Mouse (Mus musculus) adrenal gland, postnatal 25 days (tissue): ENCODE results near the gene Parvg. TPM values are rescaled to one million over a fixed set of nuclear protein-coding genes. Genes with fewer than 3 reads are reported as not detected.
"Not testable (repeated sequence)": the region's sequence is repeated elsewhere in the genome, so short reads cannot be mapped to it uniquely, and the experiment has no call there.

ENCODE experiments used
- DNase-seq: peaks from one replicate; pipeline ENCODE4 v3.0.0; 2021; ENCODE audit warnings: mixed read lengths
- long read RNA-seq: library from polyadenylated mRNA; stranded (forward); transcript quantifications from one replicate; pipeline ENCODE4 v2.0.0, GENCODE M21; 2021
- total RNA-seq: library from RNA; stranded (reverse); gene quantifications from 2 replicates; pipeline ENCODE4 v1.2.3, GENCODE M21; 2021

The Parvg gene
- 1.9 and 3.6 TPM in 2 replicates for total RNA-seq
- long read RNA-seq, partial matches to known transcripts: 1 of 2 reads
- long read RNA-seq, other reads (novel, unspliced or antisense): 0 of 2 reads

DNA sequence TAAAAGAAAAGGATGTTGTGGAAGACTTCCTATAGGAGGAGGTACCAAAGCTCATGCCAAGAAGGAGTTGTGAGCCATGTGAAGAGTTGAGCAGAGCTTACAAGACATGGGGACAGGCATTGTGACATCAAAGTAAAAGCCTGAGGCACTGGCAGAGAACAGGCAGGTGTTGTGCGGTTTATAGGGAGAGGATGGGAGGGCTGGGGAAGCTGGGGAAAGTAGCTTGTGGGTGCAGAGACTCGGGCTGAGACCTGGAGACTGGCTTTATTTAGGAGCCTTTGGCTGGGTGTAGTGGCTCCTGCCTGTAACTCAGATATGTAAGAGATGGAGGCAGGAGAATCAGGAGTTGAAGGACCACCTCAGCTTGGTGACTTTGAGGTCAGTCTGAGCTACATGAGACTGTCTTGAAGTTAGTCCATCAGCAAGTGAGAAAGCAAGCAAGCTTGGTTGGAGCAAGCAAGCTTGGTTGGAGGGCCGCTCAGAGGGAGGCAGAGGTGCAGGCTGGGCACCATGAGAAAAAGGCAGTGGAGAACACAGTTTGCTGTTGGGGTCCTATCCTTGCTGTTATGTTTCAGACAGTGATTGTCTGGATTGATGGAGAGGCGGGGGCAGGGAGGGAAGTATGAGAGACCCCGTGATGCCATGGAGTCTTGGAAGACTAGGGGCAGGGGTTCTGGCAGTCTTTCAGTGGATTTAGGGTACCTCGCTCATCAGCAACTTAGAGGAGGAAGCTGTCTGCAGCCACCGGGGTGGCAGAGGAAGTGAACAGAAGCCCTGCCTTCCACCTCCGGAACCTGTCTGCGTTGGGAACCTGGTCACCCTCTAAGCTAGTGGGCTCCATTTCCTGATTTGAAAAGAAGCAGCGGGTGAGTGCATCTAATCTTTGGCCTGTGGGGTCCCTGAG is at the start of gene Parvg:
Gene Parvg (plus strand): TSS at position 61 of the 904 bp plus-strand sequence.
- DNase-seq: no peak

DNA sequence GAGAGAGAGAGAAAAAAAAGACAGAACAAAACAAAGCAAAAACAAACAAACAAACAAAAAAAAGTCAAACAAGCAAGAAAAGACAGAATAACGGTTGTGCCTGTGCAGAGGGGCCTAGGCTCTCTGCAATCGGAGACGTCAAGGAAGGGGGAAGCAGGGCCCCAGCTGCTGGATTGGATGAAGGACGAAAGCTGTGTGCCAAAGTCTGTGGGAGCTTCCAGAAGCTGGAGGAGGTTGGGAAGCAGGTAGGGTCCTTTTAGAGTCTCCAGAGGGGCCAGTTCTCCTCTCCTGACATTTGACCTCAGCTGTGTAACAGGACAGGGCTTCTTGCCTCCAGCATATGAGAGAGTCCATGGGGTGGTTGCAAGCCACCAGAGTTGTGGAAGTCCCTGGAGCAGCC is 47.8 kb upstream of the Parvg start:
- no peak for DNase-seq

DNA sequence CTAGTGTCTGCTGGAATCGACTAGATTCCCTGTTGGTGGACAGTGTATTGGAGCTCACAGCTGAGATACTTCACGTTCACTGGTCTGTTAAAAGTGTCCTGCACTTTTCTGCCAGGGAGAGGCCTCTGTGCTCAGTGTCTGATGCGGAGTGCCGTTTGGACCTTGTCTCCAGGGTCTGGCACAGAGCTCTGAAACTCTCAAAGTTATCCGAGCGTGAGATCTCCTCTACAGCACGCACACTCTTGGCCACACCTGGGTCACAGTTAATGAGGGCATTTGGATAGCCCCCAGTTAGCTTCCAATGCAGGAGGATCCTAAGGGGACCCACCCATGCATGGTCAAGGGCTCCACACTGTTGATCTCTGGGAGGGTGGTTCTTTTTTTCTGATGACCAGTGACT is 45.7 kb upstream of the Parvg start:
- no peak for DNase-seq

DNA sequence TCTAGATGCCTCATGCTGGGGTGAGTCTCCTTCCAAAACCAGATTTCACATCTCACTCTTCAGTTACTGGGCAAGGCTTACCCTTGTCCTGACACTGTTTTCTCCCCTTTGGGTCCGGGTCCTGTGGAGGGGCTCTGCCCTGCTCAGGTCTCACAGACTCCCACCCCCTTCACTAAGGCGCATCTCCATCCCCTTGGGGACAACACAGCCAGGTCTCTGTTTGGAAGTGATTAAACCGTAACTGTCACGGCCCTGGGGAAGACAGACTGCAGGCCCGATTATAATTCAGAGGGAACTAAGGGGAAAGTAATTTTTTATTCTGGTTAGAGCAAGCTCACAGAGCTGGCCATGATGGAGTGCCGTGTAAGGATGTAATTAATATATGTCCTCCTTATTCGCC is 45.2 kb upstream of the Parvg start:
- DNase-seq: no peak

DNA sequence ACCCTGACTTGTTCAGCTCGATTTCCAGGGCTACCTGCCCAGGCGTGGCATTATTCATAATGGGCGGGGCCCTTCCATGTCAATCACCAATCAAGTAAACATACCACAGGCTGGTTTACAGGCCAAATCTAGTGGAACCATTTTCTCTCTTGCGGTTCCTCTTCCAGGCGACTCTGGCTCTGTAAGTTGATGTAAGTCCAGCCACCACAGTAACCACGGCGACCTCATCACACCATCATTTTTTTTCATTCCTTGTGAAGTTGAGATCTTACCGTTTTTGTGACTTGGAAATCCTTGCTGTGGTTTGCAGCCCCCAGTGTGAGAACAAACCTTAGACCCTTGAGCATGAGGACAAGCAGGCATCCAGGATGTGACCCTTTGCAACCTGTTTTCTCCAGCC is 43.5 kb upstream of the Parvg start:
- no peak for DNase-seq

DNA sequence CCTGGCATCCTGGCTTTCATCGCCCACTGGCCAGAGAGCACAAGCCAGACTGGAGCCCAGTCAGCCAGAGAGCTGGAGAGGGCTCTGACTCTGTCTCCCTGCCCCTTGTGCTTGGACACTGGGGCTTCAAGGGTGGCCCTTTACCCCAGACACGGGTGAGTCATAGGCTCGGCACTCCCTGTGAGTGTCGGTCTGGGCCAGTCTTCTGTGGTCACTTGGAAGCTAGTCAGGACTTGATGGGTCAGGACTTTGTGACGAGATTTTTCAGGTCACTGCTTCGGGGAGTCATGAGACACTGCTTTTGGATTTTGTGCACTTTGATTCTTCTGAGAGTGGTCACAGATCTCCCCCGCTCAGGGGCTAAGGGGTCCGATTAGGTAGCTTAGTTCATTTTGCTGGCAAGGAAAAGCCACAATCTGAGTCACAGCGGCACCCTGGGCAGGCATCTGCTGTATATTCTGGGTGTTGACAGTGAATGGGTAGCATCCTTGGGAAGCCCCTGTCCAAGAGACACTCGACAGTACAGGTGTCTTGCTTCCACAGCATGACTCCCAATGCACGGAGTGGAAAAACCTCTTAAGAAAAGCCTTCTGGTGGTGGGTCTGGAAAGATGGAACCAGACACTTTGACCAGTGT is 43.0 kb upstream of the Parvg start:
- DNase-seq: peak; percentile 48

DNA sequence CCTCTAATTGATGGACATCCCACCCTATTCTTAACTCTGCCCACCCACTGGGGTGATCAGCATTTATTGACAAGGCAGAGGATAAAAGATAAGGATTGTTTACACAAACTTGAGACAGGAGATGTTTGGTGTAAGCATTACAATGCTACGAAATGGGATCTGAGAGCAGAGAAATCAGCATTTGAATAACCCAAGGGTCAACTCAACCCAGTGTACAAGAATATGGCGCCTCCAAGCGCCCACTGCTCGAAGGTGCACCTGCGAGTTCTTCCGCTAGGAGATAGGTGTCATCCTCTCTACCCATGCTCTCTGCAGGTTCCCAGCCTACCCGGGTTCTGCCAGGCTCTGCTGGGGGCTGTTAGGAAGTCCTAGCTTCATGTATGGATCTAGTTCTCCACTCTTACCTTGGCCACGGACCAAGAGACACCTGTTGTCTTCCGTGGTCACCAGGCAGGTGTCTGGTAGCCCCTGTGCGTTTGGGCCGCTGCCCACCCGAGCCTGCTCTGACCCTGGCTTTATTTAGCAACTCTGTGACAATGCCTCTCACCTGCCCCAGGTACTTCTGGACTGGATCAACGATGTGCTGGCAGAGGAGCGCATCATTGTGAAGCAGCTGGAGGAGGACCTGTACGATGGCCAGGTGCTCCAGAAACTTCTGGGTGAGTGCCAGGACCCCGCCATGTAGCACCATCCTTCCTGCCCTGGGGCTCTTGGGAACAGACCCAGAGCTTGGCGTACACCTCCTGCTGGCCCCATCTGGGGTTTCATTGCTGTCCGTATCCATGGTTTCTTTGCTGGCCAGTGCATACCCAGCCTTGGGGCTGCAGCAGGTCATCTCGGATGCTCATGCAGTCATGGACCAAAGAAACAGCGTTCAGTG is 41.4 kb upstream of the Parvg start:
- DNase-seq: no peak

DNA sequence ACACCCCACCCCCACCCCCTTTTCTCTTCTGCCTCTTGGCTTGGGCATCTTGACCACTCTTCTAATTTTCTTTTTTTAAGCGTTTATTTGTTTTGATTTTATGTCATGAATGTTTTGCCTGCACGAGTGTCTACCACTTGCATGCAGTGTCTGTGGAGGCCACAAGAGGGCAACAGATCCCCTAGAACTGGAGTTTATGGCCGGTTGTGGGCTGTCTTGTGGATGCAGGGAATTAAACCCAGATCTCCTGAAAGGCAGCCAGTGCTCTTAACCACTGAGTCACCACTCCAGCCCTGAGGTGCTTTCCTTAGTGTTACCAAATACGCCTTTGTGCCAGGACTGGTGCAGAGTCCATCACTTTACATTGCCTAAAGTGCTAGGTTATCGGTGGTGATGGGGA is 39.8 kb upstream of the Parvg start:
- peak; percentile 58 for DNase-seq

DNA sequence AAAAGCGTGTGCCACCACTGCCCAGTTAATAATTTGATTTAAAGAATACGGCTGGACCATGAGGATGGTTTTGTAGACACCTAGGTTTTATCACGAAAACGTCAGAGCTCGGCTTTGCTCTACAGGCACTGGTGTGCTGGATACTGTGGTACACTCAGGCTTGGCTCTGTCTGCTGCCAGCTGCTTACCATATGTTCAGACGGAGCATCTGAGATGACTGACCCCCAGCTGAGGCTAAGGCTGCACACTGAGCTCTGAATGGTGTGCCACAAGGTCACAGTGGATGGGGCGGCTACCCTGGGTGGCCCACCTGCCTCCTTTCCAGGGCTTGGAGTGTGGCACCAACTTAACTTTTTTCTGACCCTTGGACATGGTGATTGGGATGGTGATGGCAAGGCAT is 38.4 kb upstream of the Parvg start:
- no peak for DNase-seq

DNA sequence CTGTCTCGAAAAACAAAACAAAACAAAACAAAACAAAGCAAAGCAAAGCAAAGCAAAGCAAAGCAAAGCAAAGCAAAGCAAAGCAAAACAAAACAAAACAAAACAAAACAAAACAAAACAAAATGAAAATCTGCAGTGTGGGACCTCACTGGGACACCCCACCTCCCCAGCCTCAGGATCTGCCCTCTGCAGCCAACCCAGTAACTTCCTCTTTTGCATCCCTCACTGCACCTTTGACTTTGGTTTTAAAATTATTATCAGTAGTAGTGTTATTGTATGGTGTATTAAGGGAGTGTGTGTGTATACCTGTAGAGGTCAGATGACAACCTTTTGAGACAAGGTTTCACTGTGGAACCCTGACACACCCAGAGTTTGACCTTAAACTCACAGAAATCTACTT is 34.9 kb upstream of the Parvg start:
- DNase-seq: not testable (repeated sequence)

DNA sequence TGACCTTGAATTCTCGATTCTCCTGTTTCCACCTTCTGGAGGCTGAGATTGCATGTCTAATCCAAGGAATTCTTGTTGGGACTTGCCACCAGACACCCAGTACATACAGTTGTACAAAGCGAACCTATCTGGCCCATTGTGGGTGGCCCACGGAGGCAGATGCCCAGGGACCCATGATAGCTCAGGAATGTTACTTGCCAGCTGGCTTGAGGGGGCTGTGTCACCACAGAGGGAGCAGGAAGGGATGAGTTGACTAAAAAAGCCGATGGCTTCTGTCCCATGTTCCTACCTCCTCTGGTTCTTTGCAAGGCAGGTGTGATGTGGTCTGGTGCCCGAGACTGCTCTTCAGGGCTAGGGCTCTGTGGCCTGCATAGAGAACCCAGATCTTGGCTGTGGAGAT is 32.7 kb upstream of the Parvg start:
- no peak for DNase-seq

DNA sequence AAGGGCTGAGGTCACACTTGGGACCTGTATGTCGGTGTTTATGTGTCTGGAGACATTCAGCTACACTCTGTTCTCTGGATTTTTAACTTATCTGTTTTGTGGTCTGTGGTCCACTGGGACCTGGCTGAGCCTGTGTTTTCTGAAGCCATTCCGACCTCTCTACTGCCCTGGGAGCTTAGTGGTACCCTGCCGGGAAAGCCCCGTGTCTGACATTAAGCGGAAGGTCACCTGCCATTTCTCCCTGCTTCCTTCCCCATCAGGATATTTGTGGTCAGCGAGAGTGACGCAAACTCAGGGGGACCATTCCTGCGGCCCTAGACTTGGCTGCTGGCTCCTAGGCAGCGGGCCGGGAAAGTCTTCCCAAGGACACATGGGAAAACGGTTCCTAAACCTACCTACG is 30.2 kb upstream of the Parvg start:
- DNase-seq: no peak

DNA sequence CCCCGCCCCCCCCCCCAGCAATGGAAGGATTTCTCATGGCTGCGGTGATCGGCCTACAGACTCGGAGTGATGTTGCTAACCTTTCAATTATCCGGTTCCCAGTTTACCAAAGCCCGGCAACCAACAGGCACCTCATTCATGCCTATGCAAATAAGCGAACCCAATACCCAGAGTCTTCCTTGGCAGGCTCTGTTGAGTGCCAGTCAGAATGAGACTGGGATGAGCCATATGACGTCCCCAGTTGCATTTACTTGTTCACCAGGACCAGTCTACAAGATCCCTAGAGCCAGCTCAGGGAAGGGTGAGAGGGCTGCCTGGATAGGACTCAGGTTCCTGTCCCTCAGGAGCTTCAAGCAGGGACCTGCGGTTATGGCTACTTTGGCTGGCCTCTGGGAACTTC is 29.4 kb upstream of the Parvg start:
- DNase-seq: no peak

DNA sequence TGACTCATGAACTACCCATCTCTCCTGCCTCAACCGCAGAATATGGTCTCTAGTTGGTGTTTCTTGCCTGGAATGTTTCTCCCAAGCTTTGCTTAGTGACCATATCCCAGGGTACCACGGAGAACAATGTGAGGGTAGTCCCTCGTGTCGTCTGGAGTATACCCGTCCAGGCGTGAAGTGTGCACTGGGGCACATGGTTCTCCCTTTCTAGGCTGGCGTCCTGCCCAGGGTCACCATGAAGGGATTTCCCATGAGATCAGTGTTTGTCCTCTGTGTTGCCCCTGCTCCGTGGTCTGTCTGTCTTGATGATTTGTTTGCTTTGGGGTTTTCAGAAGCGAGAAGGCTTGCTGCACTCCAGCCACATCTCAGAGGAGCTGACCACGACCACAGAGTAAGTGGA is 28.6 kb upstream of the Parvg start:
- peak; percentile 38 for DNase-seq

DNA sequence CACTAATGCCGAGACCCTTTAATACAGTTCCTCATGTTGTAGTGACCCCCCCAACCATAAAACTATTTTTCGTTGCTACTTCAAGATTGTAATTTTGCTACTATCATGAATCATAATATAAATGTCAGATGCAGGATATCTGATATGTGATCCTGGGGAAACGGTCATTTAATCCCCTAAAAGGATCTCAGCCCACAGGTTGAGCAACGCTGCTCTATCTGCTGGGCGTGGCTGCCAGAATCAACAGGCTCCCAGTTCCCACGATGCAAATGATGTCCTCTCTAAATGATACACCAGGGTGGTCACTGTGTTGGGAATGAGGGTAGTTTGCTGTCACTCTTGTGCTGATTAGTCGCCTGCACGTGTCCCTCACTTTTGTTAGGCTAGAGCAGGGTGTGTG is 26.4 kb upstream of the Parvg start:
- no peak for DNase-seq

DNA sequence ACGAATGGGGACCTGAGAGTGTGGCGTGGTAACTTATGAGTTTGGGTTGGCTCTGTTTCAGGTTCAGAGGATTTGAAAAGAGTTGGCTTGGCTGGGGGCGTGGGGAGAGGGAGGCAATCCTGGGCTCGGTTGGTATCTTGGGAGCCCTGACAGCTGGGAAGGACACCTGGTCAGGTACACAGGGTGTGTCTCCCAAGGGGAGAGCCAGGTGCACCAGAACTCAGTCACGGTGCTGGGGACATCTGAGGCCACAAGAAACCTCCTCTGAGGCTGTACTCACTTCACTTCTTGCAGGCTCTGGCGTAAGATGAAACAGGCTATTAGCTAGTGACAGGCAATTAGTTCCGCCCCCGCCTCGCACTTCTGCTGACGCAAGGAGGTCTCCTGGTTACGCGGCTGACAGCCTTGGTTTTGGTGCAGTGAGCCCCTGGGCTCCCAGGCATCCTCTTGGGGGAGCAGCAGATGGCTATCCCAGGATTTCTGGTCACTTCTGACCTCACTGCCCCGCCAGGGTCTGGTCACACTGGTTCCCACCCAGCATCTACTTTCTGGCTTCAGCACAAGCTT is 24.9 kb upstream of the Parvg start:
- DNase-seq: peak; percentile 17

DNA sequence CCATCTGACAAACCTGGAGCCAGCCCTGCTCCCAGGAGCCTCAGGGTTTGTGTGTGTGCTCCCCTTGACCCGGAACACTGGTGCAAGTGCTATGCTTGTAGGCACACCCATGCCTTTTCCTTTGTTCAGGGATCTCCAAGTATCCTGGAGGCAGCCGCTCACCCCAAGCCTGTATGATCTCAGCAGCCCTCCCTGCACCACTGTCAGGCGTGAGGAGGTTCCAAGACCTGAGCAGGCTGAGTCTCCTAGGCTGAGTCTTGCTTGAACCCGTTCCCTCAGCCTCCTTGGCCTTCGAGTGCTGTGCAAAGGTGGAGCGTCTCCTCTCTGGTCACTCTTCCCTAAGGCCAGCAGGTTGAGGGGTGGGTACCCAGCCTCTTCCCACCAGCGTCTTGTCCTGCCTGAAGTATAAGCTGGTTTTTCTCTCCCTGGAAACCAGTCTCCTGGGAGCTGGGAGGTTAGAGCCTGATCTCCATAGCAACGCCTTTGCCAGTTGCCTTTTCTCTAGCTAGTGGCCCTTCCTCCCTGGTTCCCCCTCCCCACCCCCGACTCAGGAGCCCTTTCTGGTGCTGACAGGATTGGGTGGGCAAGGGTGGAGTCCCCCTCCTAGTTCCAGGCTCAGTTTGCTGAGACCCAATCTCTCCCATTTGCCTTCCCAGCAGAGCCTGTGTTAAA is 24.0 kb upstream of the Parvg start:
- DNase-seq: no peak

DNA sequence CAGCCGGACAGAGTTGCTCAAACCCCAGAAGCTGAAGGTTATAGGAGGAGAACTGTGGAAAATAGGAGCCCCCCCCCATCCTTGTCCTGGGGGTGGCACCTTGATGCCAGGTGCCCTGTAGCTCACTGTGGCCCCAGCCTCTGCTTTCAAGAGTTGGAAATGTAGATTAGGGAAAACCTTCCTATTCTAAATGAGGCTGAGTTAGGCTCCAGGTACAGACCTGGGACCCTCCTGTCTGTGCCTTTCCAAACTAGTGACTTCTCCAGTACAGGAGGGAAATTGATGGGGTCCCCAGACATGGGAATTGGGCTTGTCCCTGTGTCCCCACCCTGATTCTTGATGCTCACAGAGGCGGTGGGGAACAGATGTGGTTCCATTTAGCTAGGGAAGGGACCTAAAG is 23.2 kb upstream of the Parvg start:
- no peak for DNase-seq

DNA sequence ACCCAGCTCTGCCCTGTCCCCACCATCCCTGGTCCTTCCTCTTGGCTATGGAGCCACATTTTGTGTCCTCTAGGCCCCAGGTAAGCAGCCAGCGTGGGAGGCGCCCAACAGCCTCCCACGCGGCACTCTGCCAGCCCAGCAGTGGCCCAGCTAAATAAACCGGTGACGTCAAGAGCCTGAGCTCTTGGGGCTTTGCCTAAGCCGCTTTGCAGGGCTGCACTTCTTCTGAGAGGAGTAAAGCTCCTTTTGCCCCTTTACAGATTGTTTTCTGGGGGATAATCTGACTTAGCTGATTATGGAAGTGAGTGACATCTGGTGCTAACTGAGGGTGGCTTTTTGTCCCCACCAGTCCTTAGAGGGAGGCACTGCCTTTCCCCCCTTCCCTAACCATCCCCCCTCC is 22.8 kb upstream of the Parvg start:
- DNase-seq: peak; percentile 39

DNA sequence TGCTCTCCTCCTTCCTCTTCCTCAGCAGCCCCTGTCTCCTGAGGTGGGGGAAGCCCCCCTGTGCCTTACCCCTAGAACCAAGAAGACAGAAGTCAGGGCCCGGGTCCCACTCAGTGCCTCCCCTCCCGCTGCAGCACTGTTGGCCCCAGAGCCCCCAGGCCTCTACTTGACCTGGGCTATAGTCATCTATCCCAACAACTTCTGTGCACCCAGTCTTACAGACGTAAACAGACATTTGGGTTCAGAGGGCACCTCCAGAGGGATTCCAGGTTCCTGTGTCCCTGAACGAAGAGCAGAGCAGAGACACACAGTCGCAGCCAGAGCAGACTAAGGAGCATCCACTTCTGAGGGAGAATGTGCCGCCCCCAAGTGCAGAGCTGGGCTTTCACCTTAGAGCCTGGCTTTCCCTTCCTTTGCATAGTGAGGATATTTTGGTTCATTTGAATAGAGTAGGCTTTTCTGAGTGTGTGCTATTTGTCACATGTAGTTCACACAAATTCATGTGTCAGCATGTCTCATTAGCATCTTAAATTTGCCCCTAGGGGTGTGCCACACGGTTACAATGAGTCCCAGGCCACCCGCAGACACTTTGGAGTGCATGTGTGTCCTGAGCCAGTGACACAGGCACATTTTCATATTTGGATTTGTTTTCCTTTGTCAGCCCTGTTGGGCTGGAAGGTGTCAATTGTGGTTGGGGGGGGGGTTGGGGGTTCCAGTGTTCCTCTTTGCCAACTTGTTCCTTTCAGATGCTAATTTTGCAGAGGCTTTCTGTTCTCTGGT is 22.0 kb upstream of the Parvg start:
- no peak for DNase-seq

DNA sequence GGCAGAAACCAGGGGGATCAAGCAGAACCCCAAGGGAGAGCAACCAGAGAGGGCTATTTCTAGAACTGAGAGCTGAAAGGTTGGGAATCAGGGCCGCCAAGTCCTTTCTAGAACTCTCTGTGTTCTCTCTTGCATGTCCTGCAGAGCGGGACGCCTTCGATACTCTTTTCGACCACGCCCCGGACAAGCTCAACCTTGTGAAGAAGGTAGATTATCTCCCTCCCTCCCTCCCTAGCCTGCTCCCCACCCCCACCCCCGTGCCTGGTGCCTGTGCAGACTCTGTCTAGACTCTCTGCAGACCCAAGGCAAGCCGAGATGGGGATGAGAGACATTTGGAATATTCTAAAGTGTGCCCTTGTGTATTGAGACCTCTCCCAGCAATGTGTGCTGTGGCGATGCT is 20.6 kb upstream of the Parvg start:
- DNase-seq: no peak
